Mouse (Mus musculus) c-Kit-positive CD71-negative TER-119-negative erythroid progenitor cells, embryonic 14.5 days (primary cell): ENCODE data around the gene Dffa.
A peak's percentile ranks its signal among the peaks of the same experiment; 100 is the strongest.

ENCODE experiments used
- DNase-seq: peaks from one replicate; pipeline ENCODE4 v3.0.0-alpha.2; 2013; ENCODE audit warnings: low read depth

Gene Dffa

DNA sequence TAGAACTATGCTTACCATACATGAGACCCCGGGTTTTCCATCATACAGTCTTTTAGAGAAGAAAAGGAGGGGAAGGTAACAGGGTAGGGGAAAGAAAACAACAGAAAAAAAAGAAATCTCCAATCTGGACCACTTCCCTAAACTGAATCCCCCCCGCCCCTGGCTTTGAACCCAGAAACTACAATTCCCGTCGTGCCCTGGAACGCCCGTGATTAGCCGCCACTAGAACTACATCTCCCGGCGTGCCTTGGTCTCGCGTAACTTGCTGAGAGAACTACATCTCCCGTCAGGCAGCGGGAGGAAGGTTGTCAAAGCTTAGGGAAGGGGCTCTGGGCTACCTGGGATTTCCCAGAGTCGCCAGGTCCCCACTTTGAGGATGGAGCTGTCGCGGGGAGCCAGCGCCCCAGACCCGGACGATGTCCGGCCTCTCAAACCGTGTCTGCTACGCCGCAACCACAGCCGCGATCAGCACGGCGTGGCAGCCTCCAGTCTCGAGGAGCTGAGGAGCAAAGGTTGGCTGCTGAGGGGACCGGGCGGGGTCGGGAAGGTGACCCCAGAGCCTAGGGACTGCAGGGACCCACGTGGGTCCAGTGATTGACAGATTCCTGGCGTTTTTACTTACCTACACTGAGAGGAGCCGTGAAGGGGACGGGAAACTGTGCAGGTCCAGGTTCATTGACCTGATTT lies at the start of gene Dffa:
Gene Dffa (plus strand): TSS at position 272 of the 687 bp plus-strand sequence.
- DNase-seq: peak; percentile 89

DNA sequence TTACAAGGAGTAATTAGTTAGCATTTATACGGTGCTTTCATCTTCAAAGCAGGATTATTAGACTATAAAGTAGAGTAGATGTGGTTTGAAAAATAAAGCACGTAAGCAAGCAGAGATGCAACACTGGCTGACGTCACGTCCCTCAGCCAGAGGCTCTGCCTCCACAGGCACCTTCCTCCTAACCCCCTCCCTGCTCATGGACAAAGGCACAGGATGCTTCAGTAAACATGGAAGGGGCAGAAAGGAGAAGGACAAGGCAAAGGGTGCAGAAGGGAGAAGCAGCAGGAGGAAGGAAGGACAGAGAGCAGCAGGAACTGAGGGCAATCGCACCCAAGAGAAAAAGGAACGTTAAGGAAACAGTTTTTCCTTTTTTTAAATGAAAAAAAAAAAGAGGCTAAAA lies 48.1 kb upstream of the Dffa start:
- no peak for DNase-seq

DNA sequence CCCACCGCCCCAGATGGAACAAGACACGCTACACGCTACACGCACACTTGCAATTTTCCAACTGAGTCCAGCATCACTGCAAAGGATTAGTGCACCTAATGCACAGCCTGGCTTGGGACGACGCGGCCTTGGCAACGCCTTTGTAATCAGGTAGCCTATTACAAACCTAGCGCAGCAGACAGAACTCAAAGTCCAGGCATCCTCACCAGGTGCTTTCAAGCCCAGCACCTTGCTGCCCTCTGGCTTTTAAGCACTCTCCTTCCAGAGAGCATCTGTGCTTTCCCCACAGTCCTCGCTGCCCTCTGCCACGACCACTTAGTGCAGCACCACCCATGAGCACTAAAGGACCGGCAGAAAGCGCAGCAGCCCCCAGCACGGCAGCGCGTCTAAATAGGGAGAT lies 47.0 kb upstream of the Dffa start:
- DNase-seq: no peak

DNA sequence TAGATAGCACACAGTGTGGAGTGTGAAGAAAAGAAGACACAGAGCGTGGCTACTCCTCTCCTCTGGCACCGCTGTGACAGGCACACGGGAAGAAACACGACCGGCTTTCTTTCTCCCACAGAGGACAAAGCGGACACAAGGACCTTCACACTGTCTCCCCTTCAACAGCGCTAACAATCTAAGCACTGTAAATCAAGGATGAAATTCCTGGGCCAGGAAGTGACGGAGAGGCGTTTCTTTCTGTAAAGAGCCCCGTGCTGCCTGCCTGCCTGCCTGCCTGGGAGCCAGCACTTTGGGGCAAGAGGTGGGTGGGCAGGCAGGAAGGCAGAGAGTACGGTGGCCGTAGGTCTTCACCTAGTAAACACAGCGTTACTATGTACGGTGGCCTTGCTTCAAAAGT lies 46.5 kb upstream of the Dffa start:
- DNase-seq: no peak

DNA sequence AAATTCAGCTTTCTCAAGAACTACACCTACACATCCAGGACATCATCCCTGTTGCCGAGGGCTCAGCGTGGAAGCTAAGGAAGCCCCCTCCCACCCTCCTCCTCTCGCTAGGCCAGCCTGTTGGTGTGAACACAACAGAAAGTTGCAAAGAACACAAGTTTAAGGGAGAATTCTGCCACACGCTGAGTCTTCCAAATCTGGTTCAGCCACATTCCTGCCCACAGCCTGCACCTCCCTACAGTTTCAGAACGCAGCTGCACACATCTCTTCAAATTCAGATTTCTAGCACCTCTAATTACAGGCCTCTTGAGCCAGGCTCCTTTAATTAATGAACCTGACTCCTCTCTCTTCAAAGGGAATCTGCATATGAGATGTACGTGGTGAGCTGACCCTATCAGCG lies 45.6 kb upstream of the Dffa start:
- no peak for DNase-seq

DNA sequence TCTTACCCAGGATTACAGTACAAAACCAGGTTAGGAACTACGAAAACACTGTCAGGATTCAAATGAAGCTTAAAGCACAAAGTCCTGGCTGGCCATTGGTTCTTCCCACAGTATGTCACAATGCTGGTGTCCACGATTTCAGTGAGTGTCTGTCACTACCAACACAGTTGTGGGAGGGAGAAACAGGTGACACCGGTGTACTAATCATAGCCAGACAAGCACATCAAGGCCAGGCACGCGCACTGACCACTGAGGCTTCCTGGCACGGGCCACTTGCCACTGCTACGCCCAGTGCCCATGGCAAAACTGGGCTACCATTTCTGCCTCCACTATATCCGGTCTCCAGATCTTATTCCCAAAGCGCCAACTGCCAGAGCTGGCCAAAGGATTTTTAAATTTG lies 44.2 kb upstream of the Dffa start:
- DNase-seq: no peak

DNA sequence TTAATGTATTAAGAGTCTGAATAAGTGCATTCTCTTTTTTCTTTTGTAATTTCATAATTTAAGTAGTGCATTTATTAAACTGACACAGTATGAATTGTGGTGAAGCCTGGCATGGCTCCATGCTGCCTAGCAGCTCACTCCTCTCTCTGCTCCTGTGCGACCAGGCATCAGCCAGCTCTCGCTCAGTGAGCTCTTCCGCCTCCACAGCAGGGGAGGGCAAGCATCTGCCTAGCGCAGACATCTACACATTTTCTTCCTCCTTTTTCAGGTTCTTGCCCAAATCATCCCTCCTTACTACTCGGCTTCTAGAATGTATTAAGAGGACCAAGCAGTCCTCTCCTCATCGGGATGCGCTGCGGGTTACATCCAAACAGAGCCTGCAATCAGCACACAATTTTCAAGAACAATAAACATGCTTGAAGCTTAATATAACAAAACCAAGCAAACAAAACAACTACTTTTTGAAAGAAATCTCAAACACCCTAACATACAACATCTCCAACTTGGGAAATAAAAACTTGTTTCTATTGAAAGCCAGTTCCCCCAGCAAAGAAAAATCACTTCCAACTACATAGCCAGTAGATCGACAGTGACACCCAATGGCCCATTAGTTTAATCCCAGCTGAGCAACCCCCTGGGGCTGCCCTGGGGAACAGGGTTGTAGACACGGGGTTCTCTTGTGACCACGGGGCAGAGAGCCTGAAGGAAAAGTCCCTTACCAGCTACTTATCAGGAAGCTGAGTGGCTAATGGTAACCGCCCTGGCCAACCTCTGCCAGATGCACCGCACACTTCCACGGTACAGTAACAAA lies 43.1 kb upstream of the Dffa start:
- no peak for DNase-seq

DNA sequence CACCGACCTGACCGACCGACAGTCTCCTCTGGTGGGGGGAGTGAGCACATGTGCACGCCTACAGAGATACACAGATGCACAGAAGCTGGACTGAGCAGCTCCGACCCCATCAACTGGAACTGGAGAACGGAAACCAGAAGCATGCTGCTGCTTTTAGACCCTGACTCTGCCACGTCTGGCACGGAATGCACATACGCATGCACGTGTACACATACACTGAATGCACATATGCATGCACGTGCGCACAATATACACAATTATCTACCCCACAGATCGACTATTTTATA lies 42.6 kb upstream of the Dffa start:
- no peak for DNase-seq

DNA sequence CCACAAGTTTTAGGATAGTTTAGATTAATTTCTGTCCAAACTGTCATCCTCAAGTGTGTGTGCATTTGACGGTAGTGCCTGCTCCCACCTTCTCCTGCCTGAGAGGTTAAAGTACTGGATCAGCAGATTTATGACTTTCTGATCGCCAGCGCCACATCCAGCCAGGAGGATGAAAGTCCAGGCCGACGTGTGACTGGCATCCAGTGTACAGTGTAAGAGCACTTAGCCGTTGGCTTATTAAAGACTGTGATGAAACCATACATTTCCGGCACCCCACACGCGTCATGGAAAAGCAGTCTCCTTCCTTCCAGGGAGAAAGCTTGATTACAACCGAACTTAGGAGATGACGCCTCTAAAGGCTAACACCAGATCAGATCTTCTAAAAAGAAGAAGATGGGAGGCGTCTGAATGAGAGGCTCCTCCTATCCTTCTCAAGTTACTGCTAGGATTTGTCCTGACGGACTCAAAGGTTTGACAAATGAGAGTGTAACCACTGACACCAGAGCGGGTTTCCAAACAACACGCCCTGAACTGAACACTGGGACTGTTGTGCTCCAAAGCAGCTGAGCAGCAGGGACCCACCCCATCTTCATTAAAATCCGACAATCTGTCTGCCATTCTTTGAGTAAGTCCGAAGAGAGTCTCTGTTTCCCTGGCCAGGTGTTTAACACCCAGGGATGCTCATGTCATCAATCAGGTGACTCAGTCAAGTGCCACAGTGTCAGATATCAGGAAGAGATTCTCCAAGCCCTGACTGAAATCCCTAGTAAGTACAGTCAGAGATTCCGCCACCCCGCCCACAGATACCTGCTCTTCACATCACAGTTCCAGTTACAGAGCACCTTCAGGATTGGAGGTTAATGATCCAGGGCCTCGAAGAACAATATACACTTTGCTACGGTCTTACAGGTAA lies 41.3 kb upstream of the Dffa start:
- no peak for DNase-seq

DNA sequence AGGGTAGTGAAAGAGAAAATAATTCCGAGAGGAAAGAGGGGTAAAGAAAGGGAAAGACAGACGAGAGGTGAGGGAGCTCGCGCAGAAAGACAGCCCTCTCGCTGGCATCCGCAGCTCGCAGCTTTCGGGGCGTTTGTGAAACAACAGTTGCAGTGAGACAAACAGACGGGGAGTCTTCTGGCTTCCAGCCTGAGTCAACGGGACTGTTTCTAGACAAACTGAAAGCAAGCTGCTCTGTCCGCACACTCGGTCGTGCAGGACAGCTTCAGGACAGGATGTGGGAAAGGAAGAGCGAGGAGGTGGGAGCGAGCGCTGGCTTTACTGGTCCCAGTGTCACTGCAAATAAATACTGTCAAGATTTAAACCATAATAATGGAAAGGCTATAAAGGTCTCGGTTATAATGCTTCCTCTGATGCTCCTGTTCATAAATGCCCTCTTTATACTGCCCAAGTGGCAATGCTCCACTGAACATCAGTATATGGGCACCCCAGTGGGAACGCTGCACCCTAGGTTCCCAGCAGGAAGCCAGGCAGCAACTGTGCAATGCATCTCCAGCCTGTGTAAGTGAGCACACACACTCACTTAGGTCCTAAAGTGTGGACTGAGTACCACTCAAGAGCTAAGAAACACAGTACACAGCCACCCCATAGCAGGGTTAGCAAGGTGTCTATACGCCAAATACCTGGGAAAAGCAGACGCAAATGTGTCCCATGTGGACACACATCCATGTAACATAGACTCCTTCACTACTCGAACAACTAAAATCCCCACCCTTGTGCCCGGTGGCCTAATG lies 39.7 kb upstream of the Dffa start:
- no peak for DNase-seq

DNA sequence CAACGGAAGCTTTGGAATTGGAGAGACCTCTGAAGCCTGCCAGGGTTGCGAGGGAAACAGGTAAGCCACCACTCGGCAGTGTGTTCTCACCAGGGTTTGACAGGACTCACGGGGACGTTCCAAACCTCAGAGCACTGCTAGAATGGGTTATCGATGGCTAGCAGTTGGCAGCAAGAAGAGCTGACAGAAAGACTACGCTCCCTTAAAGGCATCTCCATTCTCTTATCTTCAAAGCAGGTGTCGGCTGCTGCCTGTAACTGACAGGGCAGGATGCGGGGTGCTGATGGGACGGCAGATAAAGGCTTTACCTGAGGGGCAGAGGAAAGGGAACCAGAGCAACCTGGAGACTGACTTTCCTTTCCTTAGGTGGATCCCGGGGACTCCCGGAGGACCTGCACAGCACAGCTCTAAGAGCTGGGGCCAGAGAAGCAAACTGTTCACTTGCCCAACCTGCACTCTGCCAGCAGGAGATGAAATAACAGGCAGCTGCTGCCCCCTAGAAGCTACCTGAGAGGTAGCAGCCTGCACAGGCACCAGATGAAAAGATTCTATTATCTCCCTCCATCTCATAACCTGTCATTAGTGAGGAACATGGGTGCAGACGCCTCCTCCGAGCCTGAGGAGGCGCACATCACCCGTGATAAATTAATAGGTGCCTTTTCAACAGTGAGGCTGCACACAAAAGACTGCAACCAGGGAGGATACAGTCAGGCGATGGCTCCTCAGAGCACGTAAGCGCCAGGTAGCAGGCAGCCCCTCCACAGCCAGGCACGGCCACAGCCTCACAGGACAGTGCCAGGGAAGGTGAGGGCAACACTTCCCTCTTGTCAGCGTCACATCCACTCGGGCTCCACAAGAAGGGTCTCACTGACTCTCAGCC lies 37.0 kb upstream of the Dffa start:
- no peak for DNase-seq

DNA sequence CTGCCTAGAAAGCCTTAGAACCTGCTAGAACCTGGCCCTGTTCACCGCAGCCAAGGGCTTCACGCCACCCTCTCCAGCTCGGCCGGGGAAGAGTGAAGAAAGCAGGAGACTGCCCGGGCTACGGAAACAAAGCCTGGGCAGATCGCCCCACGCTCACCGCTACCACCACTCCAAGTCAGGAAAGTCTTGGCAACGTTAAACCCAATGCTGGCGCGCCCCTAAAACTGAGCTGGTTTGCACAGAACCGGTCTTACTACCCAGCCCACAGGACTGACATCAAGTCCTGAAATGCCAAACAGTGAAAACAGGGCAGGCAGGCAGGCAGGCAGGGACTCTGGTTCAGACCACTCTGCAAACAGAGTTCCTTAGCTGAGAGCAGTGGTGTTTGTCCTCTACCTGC lies 28.9 kb upstream of the Dffa start:
- no peak for DNase-seq

DNA sequence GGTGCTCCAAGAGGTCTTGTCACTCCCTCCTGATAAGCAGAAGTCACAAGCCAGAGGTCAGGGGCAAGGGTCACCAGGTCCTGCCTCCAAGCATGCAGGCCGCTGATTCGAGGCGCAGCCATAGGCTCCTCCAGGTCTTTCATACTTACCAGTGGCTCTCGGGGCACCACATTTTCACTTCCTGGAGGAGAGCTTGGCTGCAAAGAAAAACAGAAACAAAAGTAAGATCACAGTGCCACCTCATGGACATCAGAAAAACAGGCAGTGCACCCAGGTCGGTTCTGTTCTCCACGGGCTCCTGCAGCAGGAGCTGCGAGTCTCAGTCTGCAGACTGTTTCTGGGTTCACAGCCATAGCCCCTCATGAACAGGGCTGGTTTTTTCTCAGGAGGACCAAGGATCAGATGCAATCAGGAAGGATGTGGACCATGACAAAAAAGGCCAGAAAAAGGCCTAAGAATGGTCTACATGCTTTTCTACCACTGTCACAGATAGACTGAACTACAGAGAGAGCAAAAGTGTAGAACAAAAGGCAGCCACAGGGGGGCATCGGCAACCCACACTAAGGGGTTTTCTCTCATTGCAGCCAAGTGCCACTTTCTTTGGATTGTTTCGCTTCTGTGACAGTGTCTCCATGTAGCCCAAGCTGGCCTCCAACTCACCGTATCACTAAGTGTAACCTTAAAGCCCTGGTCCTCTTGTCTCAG lies 27.9 kb upstream of the Dffa start:
- peak; percentile 64 for DNase-seq

DNA sequence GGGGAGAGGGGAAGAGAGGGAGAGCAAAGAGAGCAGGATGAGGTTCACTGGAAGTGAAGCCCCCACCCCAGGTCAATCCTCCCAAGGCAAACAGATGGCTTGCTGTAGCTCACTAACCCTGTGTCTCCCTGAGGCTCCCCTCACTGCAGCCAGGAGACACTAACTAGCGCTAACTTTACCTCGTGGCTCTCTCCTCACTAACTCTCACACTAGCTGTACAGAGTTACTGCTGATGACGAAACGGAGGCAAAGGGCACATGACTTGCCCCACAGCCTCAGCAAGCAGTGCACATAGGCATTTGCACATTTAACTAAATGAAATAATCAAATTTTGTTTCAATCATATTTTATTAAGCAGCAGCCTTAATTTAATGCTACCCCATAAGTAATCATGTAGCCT lies 25.7 kb upstream of the Dffa start:
- no peak for DNase-seq

DNA sequence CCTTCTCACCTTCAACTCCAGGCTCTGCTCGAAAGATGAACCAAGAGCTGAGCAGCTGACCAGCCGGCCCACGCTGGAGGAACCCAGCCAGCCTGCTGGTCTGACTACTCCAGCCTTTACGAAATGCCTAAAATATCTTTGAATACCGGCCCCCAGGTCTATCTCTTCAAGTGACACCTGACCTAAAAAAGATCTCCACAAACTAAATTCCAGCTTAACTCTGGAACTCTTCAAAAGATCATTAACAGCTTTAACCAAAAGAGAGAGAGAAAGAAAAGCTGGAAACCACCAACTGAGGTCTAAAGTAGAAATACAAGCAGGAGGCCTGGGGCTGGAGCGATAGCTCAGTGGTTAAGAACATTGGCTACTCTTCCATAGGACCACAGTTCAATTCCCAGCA lies 24.3 kb upstream of the Dffa start:
- DNase-seq: no peak

DNA sequence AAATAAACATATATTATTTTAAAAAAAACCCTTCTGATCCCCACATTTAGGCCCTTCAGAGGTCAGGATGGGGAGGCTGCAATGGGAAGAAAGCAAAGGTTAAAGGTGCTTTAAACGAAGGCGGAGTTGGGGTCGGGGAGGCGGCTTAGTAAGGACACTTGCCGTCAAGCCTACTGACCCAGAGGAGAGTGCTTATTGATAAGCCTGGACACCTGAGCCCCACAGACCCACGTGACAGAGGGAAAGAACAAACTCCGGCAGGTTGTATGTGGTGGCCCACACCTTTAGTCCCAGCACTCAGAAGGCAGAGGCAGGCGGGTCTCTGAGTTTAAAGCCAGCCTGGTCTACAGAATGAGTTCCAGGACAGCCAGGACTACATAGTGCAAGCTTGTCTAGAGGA lies 23.8 kb upstream of the Dffa start:
- no peak for DNase-seq

DNA sequence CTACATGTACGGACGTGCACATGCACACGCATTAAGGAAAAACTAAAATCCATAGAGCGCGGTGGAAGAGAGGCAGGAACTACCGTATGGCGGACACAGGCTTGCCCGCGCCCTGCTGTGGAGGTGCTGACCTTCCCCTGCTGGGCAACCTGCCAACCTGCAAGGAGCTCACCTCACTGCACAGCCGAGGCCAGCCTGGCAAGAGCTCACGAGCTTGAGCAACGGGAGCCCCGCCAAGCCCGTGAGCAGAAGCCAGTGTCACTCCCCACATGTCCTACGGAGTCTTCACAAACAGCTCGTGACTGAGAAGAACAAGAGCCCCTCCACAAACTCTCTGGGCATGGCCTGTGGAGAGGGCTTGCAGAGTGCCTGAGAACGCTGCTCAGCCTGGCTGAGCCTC lies 22.4 kb upstream of the Dffa start:
- DNase-seq: no peak

DNA sequence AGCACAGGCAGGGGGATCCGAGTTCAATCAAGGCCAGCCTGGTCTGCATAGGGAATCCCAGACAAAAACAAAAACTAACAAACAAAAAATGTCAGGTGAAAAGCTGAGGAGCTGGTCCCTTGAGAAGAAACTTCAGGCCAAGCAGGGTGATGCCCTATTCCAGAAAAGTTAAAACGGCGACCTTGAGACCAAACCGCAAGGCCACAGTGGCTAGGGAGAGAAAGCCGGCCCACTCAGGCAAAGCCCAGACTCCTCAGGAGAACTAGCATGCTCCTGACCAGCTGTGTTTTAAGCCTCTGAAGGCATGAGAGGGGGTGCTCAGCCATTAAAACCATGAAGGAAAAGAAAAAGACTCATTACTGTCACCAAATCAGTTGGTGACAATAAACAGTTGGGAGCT lies 18.6 kb upstream of the Dffa start:
- DNase-seq: no peak

DNA sequence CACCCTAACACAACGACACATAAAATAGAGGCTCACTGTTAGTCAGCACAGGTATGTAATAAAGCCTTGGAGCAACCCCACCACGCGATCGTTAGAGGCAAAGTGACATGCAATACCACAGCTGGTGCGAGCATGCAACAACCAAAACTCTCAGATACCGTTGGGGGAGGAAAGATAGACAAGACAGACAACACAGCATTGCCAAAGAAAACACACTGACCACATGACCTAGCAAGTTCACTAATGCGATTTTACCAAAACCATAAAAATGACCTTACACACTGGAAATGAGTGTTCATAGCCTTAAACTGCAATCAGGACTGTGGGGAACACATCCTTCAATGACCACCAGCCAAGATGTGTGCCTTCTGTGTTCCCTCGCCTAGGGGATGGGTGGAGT lies 12.6 kb upstream of the Dffa start:
- no peak for DNase-seq

DNA sequence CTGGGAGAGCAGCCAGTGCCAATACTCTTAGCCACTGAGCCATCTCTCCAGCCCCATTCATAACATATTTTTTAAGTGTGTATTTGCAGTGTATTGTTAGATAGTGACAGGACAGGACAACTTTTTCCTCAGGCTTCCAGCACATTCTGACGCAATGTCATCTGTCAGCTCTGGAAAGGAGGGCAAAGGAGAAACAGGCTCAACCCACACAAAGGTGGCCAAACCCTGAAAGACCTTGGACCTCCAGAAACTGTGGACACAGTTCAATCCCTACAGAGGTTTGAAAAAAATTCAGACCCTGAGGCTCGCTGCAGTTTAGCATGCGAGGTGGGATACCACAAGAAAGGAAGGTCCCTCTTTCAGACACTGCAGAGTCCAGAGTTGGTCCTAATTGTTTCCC lies 6.0 kb upstream of the Dffa start:
- DNase-seq: no peak

DNA sequence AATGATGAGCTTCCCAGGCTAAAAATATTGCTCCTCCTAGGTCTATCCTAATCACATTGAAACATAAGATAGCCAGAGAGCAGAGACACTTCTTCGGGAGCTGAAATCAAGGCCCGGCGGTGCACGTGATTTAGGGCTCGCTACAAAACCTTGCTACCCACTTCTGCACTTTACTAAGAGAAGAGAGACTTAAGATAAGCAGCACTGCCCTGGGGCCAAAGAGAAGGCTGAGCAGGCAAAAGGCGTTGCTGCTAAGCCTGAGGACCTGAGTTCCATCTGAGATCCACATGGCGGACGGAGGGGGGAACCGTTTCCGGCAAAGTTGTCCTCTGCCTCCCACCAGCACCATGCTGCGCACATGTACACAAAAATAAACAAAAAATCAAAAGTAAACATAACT lies 5.4 kb upstream of the Dffa start:
- DNase-seq: no peak
